Mouse (Mus musculus) adrenal gland, adult 18-20 months (tissue): Measurements from ENCODE around the gene Veph1. TPM values are rescaled to one million over a fixed set of nuclear protein-coding genes. Genes with fewer than 3 reads are reported as not detected.

Experiments used
- DNase-seq, 2 experiments: peaks; one replicate each; pipeline ENCODE4 v3.0.0; 2021 to 2022; ENCODE audit warnings: low spot score in 2 of 2
- total RNA-seq, 2 experiments: library from RNA; stranded (reverse); gene quantifications; 1 replicate in 1 of 2; 2 replicates in 1 of 2; pipeline ENCODE4 v1.2.3; 2021

Gene Veph1
- total RNA-seq, 2 experiments from 2014 or later: 0.03 TPM; not detected in 1

DNA sequence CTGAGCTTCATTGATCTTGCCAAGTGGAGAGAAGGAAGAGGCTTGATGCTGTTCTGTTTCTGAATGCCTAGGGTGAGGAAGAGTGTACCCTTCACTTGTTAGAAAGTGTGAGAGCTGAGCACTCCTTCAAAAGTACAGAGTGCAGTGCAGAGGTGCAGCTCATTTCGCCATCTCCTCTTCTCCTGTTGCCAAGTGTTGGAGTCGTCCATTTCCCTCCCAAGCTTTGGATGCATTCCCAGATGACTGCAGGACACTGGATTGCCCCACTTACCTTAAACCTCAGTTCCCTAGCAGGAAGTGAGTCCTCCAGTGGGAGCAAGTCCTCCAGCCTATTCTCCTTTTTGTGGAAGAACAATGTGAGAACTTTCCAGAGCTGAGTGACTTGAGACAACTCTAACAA lies 263.3 kb downstream of the Veph1 start:
- no peak for DNase-seq

GRCm38 (mm10) chr3:66025454-66025853 lies 271.2 kb downstream of the Veph1 start:
- no peak for DNase-seq

- no peak for DNase-seq
These were observed 272.3 kb downstream of the Veph1 start for GRCm38 (mm10) chr3:66024220-66024792.

DNA sequence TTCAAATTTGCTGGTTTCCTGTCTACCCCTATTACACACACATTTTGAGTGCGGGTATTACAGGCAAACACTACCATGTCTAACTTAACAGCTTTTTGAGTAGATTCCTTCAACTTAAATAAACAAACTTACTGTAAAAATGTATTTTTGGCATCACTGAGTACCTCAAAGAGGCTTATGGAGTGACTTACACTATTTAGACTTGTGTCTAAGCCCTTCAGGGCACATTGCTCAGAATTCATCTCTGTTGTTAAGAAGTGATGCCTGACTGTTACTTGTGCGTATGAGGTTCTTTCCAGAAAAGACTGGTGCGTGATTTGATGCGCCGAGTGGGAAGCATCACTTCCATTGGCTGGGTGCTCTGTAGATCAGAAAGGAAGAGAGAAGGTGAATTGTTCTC lies 277.5 kb downstream of the Veph1 start:
- DNase-seq: no peak

- no peak for DNase-seq
These were observed 288.8 kb downstream of the Veph1 start for GRCm38 (mm10) chr3:66007632-66008401.

DNA sequence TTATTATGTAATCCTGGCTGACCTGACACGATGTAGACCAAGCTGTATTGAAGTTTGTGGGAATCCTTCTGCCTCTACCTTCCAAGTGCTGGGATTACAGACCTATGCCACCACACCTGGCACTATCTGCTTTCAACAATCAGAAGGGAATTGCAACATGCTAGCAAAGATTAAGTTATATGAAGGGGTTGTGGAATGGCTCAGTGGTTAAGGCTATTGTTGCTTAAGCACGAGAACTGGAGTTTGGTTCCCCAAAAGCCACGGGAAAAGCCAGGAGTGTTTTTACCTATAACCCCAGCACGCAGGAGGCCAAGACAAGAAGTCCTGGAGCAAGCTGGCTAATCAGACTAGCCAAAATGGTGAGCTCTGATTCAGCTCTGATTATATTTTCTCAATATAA lies 291.6 kb downstream of the Veph1 start:
- no peak for DNase-seq

DNA sequence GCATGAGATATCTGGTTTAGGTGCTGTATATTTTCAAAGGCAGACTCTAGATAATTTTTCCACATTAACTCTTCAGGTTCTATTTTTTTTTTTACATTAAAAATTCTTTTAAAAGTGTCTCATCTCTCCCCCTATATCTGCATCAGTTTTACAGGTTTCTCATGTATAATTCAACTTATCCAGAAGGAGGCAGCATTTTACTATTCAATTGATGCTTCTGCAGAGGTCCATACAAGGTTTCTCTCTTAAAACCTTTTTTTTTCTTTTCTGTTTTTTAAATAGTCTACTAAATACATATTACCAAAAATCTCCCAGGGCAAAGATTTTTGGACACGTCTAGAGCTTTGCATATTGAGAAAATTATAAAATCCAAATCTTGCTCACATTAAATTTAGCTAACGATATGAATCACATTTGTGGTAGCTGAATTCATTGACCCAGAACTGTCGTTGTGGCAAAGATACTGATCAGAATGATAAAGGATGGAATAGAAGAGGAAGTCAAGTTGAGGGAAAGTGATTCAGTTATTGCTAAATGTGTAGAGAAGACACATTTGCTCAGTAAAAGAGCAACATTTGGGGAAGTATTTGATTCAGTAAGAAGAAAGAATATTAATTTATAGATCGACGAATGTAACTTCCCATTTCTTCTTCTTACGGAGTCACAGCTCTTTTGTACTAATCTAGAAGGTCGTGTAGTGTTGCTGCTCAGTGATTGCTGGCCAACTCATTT lies 292.3 kb downstream of the Veph1 start:
- DNase-seq: no peak

Other genes starting within 250 kb of the Veph1 start
- gene Ptx3, start 76.9 kb downstream of the Veph1 start, total RNA-seq: under 1 TPM in 1 of 2 experiments, not detected in 1; 0.70 TPM